ENCODE assay signal across 22 mouse cellular contexts in the genomic region with DNA sequence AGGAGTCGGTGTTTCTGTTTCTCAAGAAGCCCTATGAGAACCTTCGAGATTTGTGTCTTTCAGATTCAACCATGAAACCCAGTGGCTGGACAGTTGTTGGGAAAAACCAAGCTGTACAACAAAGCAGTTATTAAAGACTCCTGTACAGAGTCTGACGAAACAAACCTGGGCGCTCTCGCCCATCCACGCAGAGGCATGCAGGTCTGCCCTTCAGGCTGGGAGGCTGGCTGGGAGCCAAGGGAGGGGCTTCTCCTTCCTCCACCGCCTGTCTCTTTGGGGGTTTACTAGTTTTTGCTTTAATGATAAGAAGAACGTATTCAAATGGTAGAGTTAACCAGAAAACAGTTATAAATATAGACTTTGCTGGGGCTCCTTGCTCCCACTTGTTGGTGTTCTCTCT.
A peak's percentile ranks its signal among the peaks of the same experiment; 100 is the strongest.
DNase-seq lines count a peak whose midpoint lies in the region; ATAC-seq lines count a peak whose summit lies in the region.
"Had no signal": no experiment of that assay in that cellular context is flagged by ENCODE, and none has a peak within 500 bp of the region (broad histone marks: within the 10 kb centered on the region; RNA-seq: fewer than 3 reads in every experiment).

No protein-coding gene starts in this region.

- H3K4me2 ChIP-seq in intestine, embryonic 14.5 days (ENCODE audit: low read length), result no peak overlapping the region
- H3K4me2 ChIP-seq in intestine, embryonic 16.5 days (ENCODE audit: low read depth, low read length), result no peak overlapping the region
- no peak overlapping the region for H3K4me2 ChIP-seq in midbrain, embryonic 11.5 days
- H3K4me2 ChIP-seq in midbrain, embryonic 13.5 days (replicated peaks), result no peak overlapping the region
- H3K4me2 ChIP-seq in embryonic facial prominence, embryonic 13.5 days, result no peak overlapping the region
- H3K4me2 ChIP-seq in limb, embryonic 15.5 days, result no peak overlapping the region
- H3K4me2 ChIP-seq: heart, embryonic 11.5 days; heart, embryonic 15.5 days; hindbrain, embryonic 13.5 days had no signal

- no peak overlapping the region for H3K4me3 ChIP-seq in intestine, embryonic 14.5 days (ENCODE audit: low read depth, low read length)
- no peak overlapping the region for H3K4me3 ChIP-seq in intestine, embryonic 16.5 days (ENCODE audit: low read length)
- no peak overlapping the region for H3K4me3 ChIP-seq in midbrain, embryonic 11.5 days (ENCODE audit: low read depth, low read length)
- no peak overlapping the region for H3K4me3 ChIP-seq in midbrain, embryonic 13.5 days (replicated peaks)
- H3K4me3 ChIP-seq in embryonic facial prominence, embryonic 13.5 days, result no peak overlapping the region
- no peak overlapping the region for H3K4me3 ChIP-seq in limb, embryonic 15.5 days
- H3K4me3 ChIP-seq: erythroblast, embryonic 14.5 days; forebrain, embryonic 10.5 days; heart, adult 2 months; heart, embryonic 15.5 days; hindbrain, embryonic 13.5 days had no signal

- no peak for ATAC-seq in intestine, embryonic 14.5 days (replicated peaks; ENCODE audit: low FRiP score, low TSS enrichment, low read depth)
- ATAC-seq in intestine, embryonic 16.5 days, result no peak
- no peak for ATAC-seq in midbrain, embryonic 11.5 days (ENCODE audit: low FRiP score)
- ATAC-seq in midbrain, embryonic 13.5 days, result no peak
- ATAC-seq in embryonic facial prominence, embryonic 13.5 days (ENCODE audit: insufficient number of reproducible peaks, insufficient read depth, low FRiP score, low TSS enrichment, low read depth), result no peak
- ATAC-seq in limb, embryonic 15.5 days (ENCODE audit: insufficient number of reproducible peaks, low FRiP score, low TSS enrichment, low read depth), result no peak
- ATAC-seq: forebrain, postnatal 0 days; hindbrain, postnatal 0 days had no signal

- no peak overlapping the region for H3K27ac ChIP-seq in intestine, embryonic 14.5 days (ENCODE audit: low read depth)
- no peak overlapping the region for H3K27ac ChIP-seq in intestine, embryonic 16.5 days (ENCODE audit: low read length)
- H3K27ac ChIP-seq in midbrain, embryonic 11.5 days (ENCODE audit: low read depth, low read length), result no peak overlapping the region
- no peak overlapping the region for H3K27ac ChIP-seq in midbrain, embryonic 13.5 days
- peak overlapping the region; percentile 48; the same call in 1 of the 2 replicates for H3K27ac ChIP-seq in embryonic facial prominence, embryonic 13.5 days
- H3K27ac ChIP-seq in limb, embryonic 15.5 days, result peak overlapping the region; percentile 38; the same call in 1 of the 2 replicates
- H3K27ac ChIP-seq: heart, adult 2 months; heart, embryonic 15.5 days; hindbrain, embryonic 13.5 days; hindbrain, postnatal 0 days had no signal

- 53% methylated on average over 8 of the region's 8 CpGs for WGBS in intestine, embryonic 14.5 days
- WGBS in intestine, embryonic 16.5 days, result 51% methylated on average over 8 of the region's 8 CpGs
- WGBS in midbrain, embryonic 11.5 days, result 77% methylated on average over 8 of the region's 8 CpGs
- 65% methylated on average over 8 of the region's 8 CpGs for WGBS in midbrain, embryonic 13.5 days
- 49% methylated on average over 8 of the region's 8 CpGs for WGBS in embryonic facial prominence, embryonic 13.5 days
- WGBS in limb, embryonic 15.5 days, result 36% methylated on average over 8 of the region's 8 CpGs

- peak; percentile 58 for DNase-seq in intestine, embryonic 14.5 days (ENCODE audit: low spot score)
- DNase-seq in midbrain, embryonic 11.5 days (ENCODE audit: low spot score, missing footprints), result peak; percentile 64
- DNase-seq in thymus, postnatal 4 days, result no peak
- DNase-seq: adrenal gland, adult 8-10 months; adrenal gland, postnatal 36 days; cerebellum, adult 2 months; cerebellum, postnatal 10 days; forebrain, postnatal 0 days; gastrocnemius, postnatal 14 days; heart, adult 2 months; heart, postnatal 14 days had no signal

- no peaks in the 10 kb centered on the region for H3K27me3 ChIP-seq in intestine, embryonic 14.5 days (replicated peaks; ENCODE audit: control insufficient read depth, insufficient read depth, low read length)
- H3K27me3 ChIP-seq in intestine, embryonic 16.5 days (replicated peaks; ENCODE audit: control insufficient read depth, insufficient read depth, low read length), result no peaks in the 10 kb centered on the region
- H3K27me3 ChIP-seq in midbrain, embryonic 11.5 days (ENCODE audit: control insufficient read depth, insufficient read depth, low read length), result peaks cover 27% of the 10 kb centered on the region
- H3K27me3 ChIP-seq in midbrain, embryonic 13.5 days, result peaks cover 68% of the 10 kb centered on the region
- no peaks in the 10 kb centered on the region for H3K27me3 ChIP-seq in embryonic facial prominence, embryonic 13.5 days
- H3K27me3 ChIP-seq in limb, embryonic 15.5 days, result no peaks in the 10 kb centered on the region
- H3K27me3 ChIP-seq: CH12.LX; heart, embryonic 15.5 days; hindbrain, embryonic 13.5 days had no signal

- H3K9ac ChIP-seq in intestine, embryonic 14.5 days (ENCODE audit: low read length), result no peak overlapping the region
- no peak overlapping the region for H3K9ac ChIP-seq in intestine, embryonic 16.5 days (ENCODE audit: low read depth, low read length)
- H3K9ac ChIP-seq in midbrain, embryonic 11.5 days (ENCODE audit: low read length), result no peak overlapping the region
- no peak overlapping the region for H3K9ac ChIP-seq in midbrain, embryonic 13.5 days (replicated peaks)
- H3K9ac ChIP-seq in embryonic facial prominence, embryonic 13.5 days, result no peak overlapping the region
- no peak overlapping the region for H3K9ac ChIP-seq in limb, embryonic 15.5 days
- H3K9ac ChIP-seq: forebrain, postnatal 0 days; heart, embryonic 15.5 days; hindbrain, embryonic 13.5 days had no signal

- H3K4me1 ChIP-seq in intestine, embryonic 14.5 days (replicated peaks; ENCODE audit: control insufficient read depth, insufficient read depth, low read length), result no peaks in the 10 kb centered on the region
- no peaks in the 10 kb centered on the region for H3K4me1 ChIP-seq in intestine, embryonic 16.5 days (ENCODE audit: control insufficient read depth, insufficient read depth, low read length)
- peaks cover 13% of the 10 kb centered on the region for H3K4me1 ChIP-seq in midbrain, embryonic 11.5 days (ENCODE audit: control insufficient read depth, insufficient read depth, low read length)
- H3K4me1 ChIP-seq in midbrain, embryonic 13.5 days (replicated peaks), result peaks cover 32% of the 10 kb centered on the region
- peaks cover 22% of the 10 kb centered on the region for H3K4me1 ChIP-seq in embryonic facial prominence, embryonic 13.5 days
- H3K4me1 ChIP-seq in limb, embryonic 15.5 days, result peaks cover 10% of the 10 kb centered on the region; the same call in 1 of the 2 replicates
- H3K4me1 ChIP-seq: heart, embryonic 15.5 days had no signal

- no peaks in the 10 kb centered on the region for H3K9me3 ChIP-seq in intestine, embryonic 14.5 days (ENCODE audit: control insufficient read depth, low read length)
- H3K9me3 ChIP-seq in intestine, embryonic 16.5 days (ENCODE audit: control insufficient read depth, low read length), result no peaks in the 10 kb centered on the region
- no peaks in the 10 kb centered on the region for H3K9me3 ChIP-seq in midbrain, embryonic 11.5 days (ENCODE audit: control insufficient read depth, low read length)
- H3K9me3 ChIP-seq in midbrain, embryonic 13.5 days, result no peaks in the 10 kb centered on the region
- no peaks in the 10 kb centered on the region for H3K9me3 ChIP-seq in embryonic facial prominence, embryonic 13.5 days
- H3K9me3 ChIP-seq in limb, embryonic 15.5 days, result no peaks in the 10 kb centered on the region
- H3K9me3 ChIP-seq: forebrain, embryonic 10.5 days; heart, embryonic 15.5 days; hindbrain, embryonic 13.5 days had no signal

- H3K36me3 ChIP-seq in intestine, embryonic 14.5 days (ENCODE audit: control insufficient read depth, insufficient read depth, low read length), result peaks cover 4% of the 10 kb centered on the region; the same call in 1 of the 2 replicates
- H3K36me3 ChIP-seq in intestine, embryonic 16.5 days (ENCODE audit: control insufficient read depth, insufficient read depth, low read length), result no peaks in the 10 kb centered on the region
- no peaks in the 10 kb centered on the region for H3K36me3 ChIP-seq in midbrain, embryonic 11.5 days (ENCODE audit: control insufficient read depth, insufficient read depth, low read length)
- H3K36me3 ChIP-seq in midbrain, embryonic 13.5 days, result no peaks in the 10 kb centered on the region
- peaks cover 11% of the 10 kb centered on the region; the same call in 1 of the 2 replicates for H3K36me3 ChIP-seq in embryonic facial prominence, embryonic 13.5 days
- peaks cover 8% of the 10 kb centered on the region for H3K36me3 ChIP-seq in limb, embryonic 15.5 days
- H3K36me3 ChIP-seq: heart, embryonic 15.5 days; hindbrain, embryonic 13.5 days had no signal

Comparison
In these comparisons a context has a peak if more than half of its experiments do, and no peak if none do; other contexts are left out.
1. H3K27ac ChIP-seq: peak in embryonic facial prominence, embryonic 13.5 days (single experiment) and limb, embryonic 15.5 days (single experiment); none in intestine, embryonic 14.5 days (single experiment), intestine, embryonic 16.5 days (single experiment), midbrain, embryonic 11.5 days (single experiment) and midbrain, embryonic 13.5 days (single experiment).